Mouse (Mus musculus) olfactory bulb, adult 2 months (tissue): Measurements from ENCODE around the gene Tgtp2. TPM values are rescaled to one million over a fixed set of nuclear protein-coding genes. Genes with fewer than 3 reads are reported as not detected.
"Not testable (repeated sequence)": the region's sequence is repeated elsewhere in the genome, so short reads cannot be mapped to it uniquely, and the experiment has no call there.

Experiments used
- H3K27ac ChIP-seq: fragments of 200-500 bp; 2 replicates; pipeline ENCODE4 v1.5.1; 2012; ENCODE audit warnings: low read depth, low read length; ENCODE audit not compliant: insufficient read depth
- H3K4me1 ChIP-seq: fragments of 200-500 bp; 2 replicates; pipeline ENCODE4 v1.6.1; 2012; ENCODE audit warnings: low read length; ENCODE audit not compliant: control insufficient read depth, insufficient read depth
- H3K4me3 ChIP-seq: fragments of 200-500 bp; 2 replicates; pipeline ENCODE4 v1.5.1; 2012; ENCODE audit warnings: mild to moderate bottlenecking, low read depth, low read length, moderate library complexity; ENCODE audit not compliant: insufficient read depth
- CTCF ChIP-seq: fragments of 200-500 bp; IDR thresholded peaks from 2 replicates; pipeline ENCODE4 v1.5.1; 2012; ENCODE audit warnings: low read depth, mild to moderate bottlenecking, low read length, moderate library complexity; ENCODE audit not compliant: insufficient read depth
- POLR2A ChIP-seq: fragments of 200-500 bp; IDR thresholded peaks from 2 replicates; pipeline ENCODE4 v1.6.1; 2012; ENCODE audit warnings: mild to moderate bottlenecking, low read depth, low read length, moderate library complexity; ENCODE audit not compliant: insufficient read depth
- WGBS: fragments of 180-500 bp; shearing (Covaris S2); methylation state at CpG from one replicate; pipeline ENCODE4 v1.1.7; 2018; 5-methylcytosine and 5-hydroxymethylcytosine counted together
- polyA plus RNA-seq: library from polyadenylated mRNA; stranded (reverse); fragments of >200 nt; gene quantifications from 2 replicates; pipeline ENCODE4 v1.2.4, GENCODE M21; 2012; ENCODE audit warnings: low replicate concordance; ENCODE audit not compliant: missing spikeins, insufficient read depth, insufficient read length

Tgtp2 gene
- polyA plus RNA-seq, 1 experiment = not detected

GRCm38 (mm10) chr11:49078719-49079118 is 14.7 kb upstream of the Tgtp2 start:
- WGBS = 88% methylated on average over 3 of the region's 3 CpGs
- H3K4me1 ChIP-seq = no peaks in the 10 kb centered on the region
- no peak overlapping the region for H3K27ac ChIP-seq
- TF ChIP-seq CTCF (no peak), POLR2A (no peak)
- H3K4me3 ChIP-seq = no peak overlapping the region

GRCm38 (mm10) chr11:49077012-49077411 is 13.0 kb upstream of the Tgtp2 start:
- 77% methylated on average over 1 of the region's 1 CpGs for WGBS
- Histone ChIP-seq H3K27ac (no peak overlapping the region), H3K4me3 (no peak overlapping the region)

GRCm38 (mm10) chr11:49076001-49076757 is 12.2 kb upstream of the Tgtp2 start, which contains the start of gene Ifi47:
Gene Ifi47 (plus strand): TSS chr11:49076587.
- H3K27ac ChIP-seq, H3K4me1 ChIP-seq: not testable (repeated sequence)
- whole genome bisulfite sequencing = 78% methylated on average over 6 of the region's 6 CpGs

More at GRCm38 (mm10) chr11:49077012-49077411, 13.0 kb upstream of the Tgtp2 start:
- no peaks in the 10 kb centered on the region for H3K4me1 ChIP-seq
- TF ChIP-seq CTCF = no peak
- no peak for TF ChIP-seq POLR2A

GRCm38 (mm10) chr11:49068358-49068757 is 4.4 kb upstream of the Tgtp2 start:
- Histone ChIP-seq H3K4me3 (no peak overlapping the region), H3K27ac (no peak overlapping the region), H3K4me1 (no peaks in the 10 kb centered on the region)
- WGBS = 96% methylated on average over 1 of the region's 1 CpGs
- no peak for TF ChIP-seq POLR2A
- TF ChIP-seq CTCF = no peak

More at GRCm38 (mm10) chr11:49076001-49076757, 12.2 kb upstream of the Tgtp2 start, which contains the start of gene Ifi47:
- H3K4me3 ChIP-seq = not testable (repeated sequence)

GRCm38 (mm10) chr11:49061865-49062264 is 2.1 kb downstream of the Tgtp2 start:
- not testable (repeated sequence) for H3K4me3 ChIP-seq, H3K4me1 ChIP-seq, H3K27ac ChIP-seq
- 80% methylated on average over 2 of the region's 2 CpGs for WGBS

GRCm38 (mm10) chr11:49060061-49060460 is 3.9 kb downstream of the Tgtp2 start:
- 60% methylated on average over 2 of the region's 3 CpGs for WGBS
- H3K27ac ChIP-seq, H3K4me1 ChIP-seq, H3K4me3 ChIP-seq: not testable (repeated sequence)

- no CpG with 5 or more reads among the region's 5 CpGs for WGBS
- not testable (repeated sequence) for H3K4me3 ChIP-seq, H3K27ac ChIP-seq, H3K4me1 ChIP-seq
These were observed 12.1 kb downstream of the Tgtp2 start for GRCm38 (mm10) chr11:49051894-49052293.

- WGBS = 85% methylated on average over 1 of the region's 6 CpGs
- H3K27ac ChIP-seq, H3K4me1 ChIP-seq, H3K4me3 ChIP-seq: not testable (repeated sequence)
These were observed 12.7 kb downstream of the Tgtp2 start, which contains the start of gene 9930111J21Rik2 for GRCm38 (mm10) chr11:49051093-49051891. Gene 9930111J21Rik2 (minus strand): TSS chr11:49051242.

GRCm38 (mm10) chr11:49050064-49050463 is 13.9 kb downstream of the Tgtp2 start:
- not testable (repeated sequence) for H3K27ac ChIP-seq, H3K4me1 ChIP-seq, H3K4me3 ChIP-seq

GRCm38 (mm10) chr11:49012074-49012473 is 51.9 kb downstream of the Tgtp2 start:
- H3K27ac ChIP-seq, H3K4me1 ChIP-seq, H3K4me3 ChIP-seq: not testable (repeated sequence)

Other genes with a start within 250 kb of the Tgtp2 start
- not detected in 2 replicates for gene Trim41, start 246.9 kb downstream of the Tgtp2 start, polyA plus RNA-seq
- gene Trim7, start 238.1 kb downstream of the Tgtp2 start, polyA plus RNA-seq = not detected in 2 replicates
- not detected in 2 replicates for gene Gm12184, start 237.6 kb downstream of the Tgtp2 start, polyA plus RNA-seq
- 204 TPM in 1 of 2 replicates, not detected in the other for gene Irgm1, start 192.5 kb downstream of the Tgtp2 start, polyA plus RNA-seq
- gene Gm5431, start 162.0 kb downstream of the Tgtp2 start, polyA plus RNA-seq = not detected in 2 replicates
- not detected in 2 replicates for gene Psme2b, start 118.0 kb downstream of the Tgtp2 start, polyA plus RNA-seq
- not detected in 2 replicates for gene Olfr56, start 85.3 kb downstream of the Tgtp2 start, polyA plus RNA-seq
- not detected in 2 replicates for gene 9930111J21Rik1, start 84.8 kb downstream of the Tgtp2 start, polyA plus RNA-seq
- gene Gm12185, start 72.0 kb downstream of the Tgtp2 start, polyA plus RNA-seq = not detected in 2 replicates
- not detected in 2 replicates for gene Tgtp1, start 70.0 kb downstream of the Tgtp2 start, polyA plus RNA-seq
- not detected in 2 replicates for gene 9930111J21Rik2, start 13.0 kb downstream of the Tgtp2 start, polyA plus RNA-seq
- gene Ifi47, start 12.4 kb upstream of the Tgtp2 start, polyA plus RNA-seq = not detected in 2 replicates
- gene Olfr1396, start 50.7 kb upstream of the Tgtp2 start, polyA plus RNA-seq = not detected in 2 replicates
- not detected in 2 replicates for gene Olfr1395, start 78.1 kb upstream of the Tgtp2 start, polyA plus RNA-seq
- not detected in 2 replicates for gene Olfr1394, start 90.2 kb upstream of the Tgtp2 start, polyA plus RNA-seq
- gene Btnl9, start 123.0 kb upstream of the Tgtp2 start, polyA plus RNA-seq = not detected in 2 replicates
- gene Zfp62, start 139.1 kb upstream of the Tgtp2 start, polyA plus RNA-seq = not detected in 2 replicates
- 578 TPM in 1 of 2 replicates, not detected in the other for gene Mgat1, start 180.0 kb upstream of the Tgtp2 start, polyA plus RNA-seq
- gene Olfr1393, start 214.1 kb upstream of the Tgtp2 start, polyA plus RNA-seq = not detected in 2 replicates
- not detected in 2 replicates for gene Olfr1392, start 221.1 kb upstream of the Tgtp2 start, polyA plus RNA-seq
- not detected in 2 replicates for gene Olfr10, start 240.5 kb upstream of the Tgtp2 start, polyA plus RNA-seq